In genomic region chr1:72073245-72073644, GRCm38 (mm10) we compare ENCODE assay signal across 29 mouse cellular contexts.
DNase-seq lines count a peak whose midpoint lies in the region; ATAC-seq and TF ChIP-seq lines count a peak whose summit lies in the region.
"Had no signal": no experiment of that assay in that cellular context is flagged by ENCODE, and none has a peak within 500 bp of the region (broad histone marks: within the 10 kb centered on the region; RNA-seq: fewer than 3 reads in every experiment).

No protein-coding gene starts in this region.

- no peak for TF ChIP-seq CTCF in hindbrain, postnatal 0 days (IDR thresholded peaks at IDR 0.05; ENCODE audit: low read depth)

- H3K36me3 ChIP-seq in hindbrain, embryonic 11.5 days (ENCODE audit: control insufficient read depth, insufficient read depth, low read length): no peaks in the 10 kb centered on the region
- no peaks in the 10 kb centered on the region for H3K36me3 ChIP-seq in hindbrain, embryonic 16.5 days (ENCODE audit: control insufficient read depth, insufficient read depth, low read length)
- no peaks in the 10 kb centered on the region for H3K36me3 ChIP-seq in hindbrain, postnatal 0 days (ENCODE audit: insufficient read depth, low read length)
- H3K36me3 ChIP-seq in hindbrain, embryonic 14.5 days (replicated peaks; ENCODE audit: control insufficient read depth, insufficient read depth): no peaks in the 10 kb centered on the region
- H3K36me3 ChIP-seq in neural tube, embryonic 13.5 days: no peaks in the 10 kb centered on the region
- H3K36me3 ChIP-seq: embryonic facial prominence, embryonic 13.5 days; embryonic facial prominence, embryonic 15.5 days; forebrain, embryonic 10.5 days; forebrain, embryonic 12.5 days; G1E had no signal

- no peaks in the 10 kb centered on the region for H3K9me3 ChIP-seq in hindbrain, embryonic 11.5 days (ENCODE audit: control insufficient read depth, low read length)
- no peaks in the 10 kb centered on the region for H3K9me3 ChIP-seq in hindbrain, embryonic 16.5 days (ENCODE audit: control insufficient read depth, low read length)
- H3K9me3 ChIP-seq in hindbrain, postnatal 0 days (ENCODE audit: low read length): no peaks in the 10 kb centered on the region
- no peaks in the 10 kb centered on the region for H3K9me3 ChIP-seq in hindbrain, embryonic 14.5 days (ENCODE audit: control insufficient read depth, low read length)
- H3K9me3 ChIP-seq in neural tube, embryonic 13.5 days: no peaks in the 10 kb centered on the region
- H3K9me3 ChIP-seq: embryonic facial prominence, embryonic 13.5 days; embryonic facial prominence, embryonic 15.5 days; forebrain, embryonic 10.5 days; forebrain, embryonic 12.5 days; G1E had no signal

- no peak for DNase-seq in hindbrain, embryonic 11.5 days (ENCODE audit: low spot score)
- peak; percentile 24 for DNase-seq in hindbrain, postnatal 0 days (ENCODE audit: low spot score)
- DNase-seq in hindbrain, embryonic 14.5 days (ENCODE audit: low spot score): no peak
- DNase-seq in neural tube, embryonic 10.5 days (ENCODE audit: extremely low spot score, low spot score): no peak
- DNase-seq in heart, adult 11 months: no peak
- DNase-seq: adrenal gland, adult 8-10 months; adrenal gland, postnatal 14 days; adrenal gland, postnatal 36 days; B cell, adult 2 months; cerebellum, adult 11 months; cerebellum, adult 18-20 months; cerebellum, adult 8-10 months; cerebellum, adult 9-11 months; cerebellum, postnatal 14 days; cerebellum, postnatal 36 days; embryo, embryonic 11 days had no signal

- 82% methylated on average over 4 of the region's 4 CpGs for WGBS in hindbrain, embryonic 11.5 days
- 68% methylated on average over 4 of the region's 4 CpGs for WGBS in hindbrain, embryonic 16.5 days
- 73% methylated on average over 4 of the region's 4 CpGs for WGBS in hindbrain, postnatal 0 days
- WGBS in hindbrain, embryonic 14.5 days: 57% methylated on average over 4 of the region's 4 CpGs
- WGBS in neural tube, embryonic 13.5 days: 56% methylated on average over 4 of the region's 4 CpGs

- no peak overlapping the region for H3K27ac ChIP-seq in hindbrain, embryonic 11.5 days (ENCODE audit: low read depth, low read length)
- H3K27ac ChIP-seq in hindbrain, embryonic 16.5 days (ENCODE audit: low read depth, low read length): no peak overlapping the region
- H3K27ac ChIP-seq in hindbrain, postnatal 0 days: no peak overlapping the region
- no peak overlapping the region for H3K27ac ChIP-seq in hindbrain, embryonic 14.5 days
- peak overlapping the region; percentile 34; the same call in 1 of the 2 replicates for H3K27ac ChIP-seq in neural tube, embryonic 13.5 days (replicated peaks)
- H3K27ac ChIP-seq: embryonic facial prominence, embryonic 13.5 days; embryonic facial prominence, embryonic 15.5 days; forebrain, embryonic 10.5 days; forebrain, embryonic 12.5 days had no signal

- no peak overlapping the region for H3K9ac ChIP-seq in hindbrain, embryonic 11.5 days (ENCODE audit: low read depth, low read length)
- H3K9ac ChIP-seq in hindbrain, embryonic 16.5 days (ENCODE audit: low read depth, low read length): no peak overlapping the region
- H3K9ac ChIP-seq in hindbrain, postnatal 0 days (replicated peaks; ENCODE audit: low read length): no peak overlapping the region
- H3K9ac ChIP-seq in hindbrain, embryonic 14.5 days: no peak overlapping the region
- H3K9ac ChIP-seq in neural tube, embryonic 13.5 days: no peak overlapping the region
- H3K9ac ChIP-seq: embryonic facial prominence, embryonic 13.5 days; embryonic facial prominence, embryonic 15.5 days; forebrain, embryonic 12.5 days had no signal

- no peaks in the 10 kb centered on the region for H3K4me1 ChIP-seq in hindbrain, embryonic 11.5 days (replicated peaks; ENCODE audit: control insufficient read depth, insufficient read depth, low read length)
- no peaks in the 10 kb centered on the region for H3K4me1 ChIP-seq in hindbrain, embryonic 16.5 days (ENCODE audit: control insufficient read depth, insufficient read depth, low read depth, low read length)
- no peaks in the 10 kb centered on the region for H3K4me1 ChIP-seq in hindbrain, postnatal 0 days (ENCODE audit: insufficient read depth, low read length)
- 0 out of 2 replicates have a peak, but pooled peaks cover 4% of the 10 kb centered on the region for H3K4me1 ChIP-seq in hindbrain, embryonic 14.5 days (replicated peaks; ENCODE audit: control insufficient read depth, insufficient read depth, low read length)
- H3K4me1 ChIP-seq in neural tube, embryonic 13.5 days (replicated peaks): no peaks in the 10 kb centered on the region; the same call in 1 of the 2 replicates
- H3K4me1 ChIP-seq: forebrain, embryonic 10.5 days had no signal

- peak; percentile 30; the same call in 1 of the 2 replicates for ATAC-seq in hindbrain, embryonic 11.5 days (ENCODE audit: low FRiP score)
- ATAC-seq in hindbrain, embryonic 16.5 days: no peak
- ATAC-seq in hindbrain, postnatal 0 days: no peak
- ATAC-seq in hindbrain, embryonic 14.5 days (ENCODE audit: low FRiP score): no peak
- no peak for ATAC-seq in neural tube, embryonic 13.5 days (ENCODE audit: low read depth)
- ATAC-seq: activated CD4-positive, CD25-positive, alpha-beta regulatory T cell, adult 4 months; CD4-positive, CD25-positive, alpha-beta regulatory T cell, adult 4 months; forebrain, embryonic 14.5 days; Patski had no signal

- no peak overlapping the region for H3K4me3 ChIP-seq in hindbrain, embryonic 11.5 days (ENCODE audit: low read depth, low read length)
- no peak overlapping the region for H3K4me3 ChIP-seq in hindbrain, embryonic 16.5 days (ENCODE audit: low read length)
- H3K4me3 ChIP-seq in hindbrain, postnatal 0 days (ENCODE audit: low read length): no peak overlapping the region
- H3K4me3 ChIP-seq in hindbrain, embryonic 14.5 days (replicated peaks; ENCODE audit: low read length): no peak overlapping the region
- no peak overlapping the region for H3K4me3 ChIP-seq in neural tube, embryonic 13.5 days
- H3K4me3 ChIP-seq: embryonic facial prominence, embryonic 13.5 days; embryonic facial prominence, embryonic 15.5 days; erythroblast, embryonic 14.5 days; forebrain, embryonic 10.5 days; forebrain, embryonic 12.5 days had no signal

- no peaks in the 10 kb centered on the region for H3K27me3 ChIP-seq in hindbrain, embryonic 11.5 days (ENCODE audit: control insufficient read depth, insufficient read depth, low read length)
- H3K27me3 ChIP-seq in hindbrain, embryonic 16.5 days (replicated peaks; ENCODE audit: control insufficient read depth, insufficient read depth, low read length): no peaks in the 10 kb centered on the region
- H3K27me3 ChIP-seq in hindbrain, postnatal 0 days (ENCODE audit: insufficient read depth, low read length): no peaks in the 10 kb centered on the region
- H3K27me3 ChIP-seq in hindbrain, embryonic 14.5 days (ENCODE audit: control insufficient read depth, insufficient read depth, low read length): no peaks in the 10 kb centered on the region
- H3K27me3 ChIP-seq in neural tube, embryonic 13.5 days: no peaks in the 10 kb centered on the region
- H3K27me3 ChIP-seq: CH12.LX; embryonic facial prominence, embryonic 13.5 days; embryonic facial prominence, embryonic 15.5 days; forebrain, embryonic 12.5 days; Patski had no signal

- H3K4me2 ChIP-seq in hindbrain, embryonic 11.5 days (replicated peaks; ENCODE audit: low read depth, low read length): no peak overlapping the region
- no peak overlapping the region for H3K4me2 ChIP-seq in hindbrain, embryonic 16.5 days (ENCODE audit: low read length)
- H3K4me2 ChIP-seq in hindbrain, postnatal 0 days (ENCODE audit: low read depth, low read length): no peak overlapping the region
- H3K4me2 ChIP-seq in hindbrain, embryonic 14.5 days (replicated peaks): no peak overlapping the region
- no peak overlapping the region for H3K4me2 ChIP-seq in neural tube, embryonic 13.5 days
- H3K4me2 ChIP-seq: embryonic facial prominence, embryonic 13.5 days; embryonic facial prominence, embryonic 15.5 days; forebrain, embryonic 12.5 days had no signal
